ENCODE assay signal across 20 mouse cellular contexts in the genomic region with DNA sequence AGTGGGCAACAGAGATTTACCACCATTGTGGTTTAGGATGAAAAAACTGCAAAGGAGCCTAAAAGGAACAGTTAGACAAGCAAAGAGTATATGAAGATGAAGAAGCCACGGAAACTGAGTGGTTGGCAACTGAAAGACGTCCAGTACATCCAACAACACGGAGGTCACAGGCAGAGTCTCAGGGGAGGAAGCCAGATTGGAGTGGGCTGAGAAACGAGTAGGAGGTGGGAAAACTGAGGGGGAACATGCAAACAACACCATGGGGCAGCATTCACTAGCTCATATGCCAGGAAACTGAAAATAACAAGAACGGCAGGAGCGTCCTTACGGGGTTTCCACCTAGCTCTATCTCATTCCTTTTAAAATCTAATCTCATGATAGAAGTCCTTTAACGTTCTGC.
A peak's percentile ranks its signal among the peaks of the same experiment; 100 is the strongest.
DNase-seq lines count a peak whose midpoint lies in the region; ATAC-seq and TF ChIP-seq lines count a peak whose summit lies in the region.
"Had no signal": no experiment of that assay in that cellular context is flagged by ENCODE, and none has a peak within 500 bp of the region (broad histone marks: within the 10 kb centered on the region; RNA-seq: fewer than 3 reads in every experiment).

No protein-coding gene starts in this region.

- H3K4me3 ChIP-seq in thymus, adult 2 months (ENCODE audit: control insufficient read depth, insufficient read depth, low read length) = no peak overlapping the region
- H3K4me3 ChIP-seq: embryonic facial prominence, embryonic 12.5 days; forebrain, embryonic 15.5 days; heart, embryonic 13.5 days had no signal

- no peaks in the 10 kb centered on the region for H3K27me3 ChIP-seq in thymus, adult 2 months (ENCODE audit: control insufficient read depth, insufficient read depth, low read length)
- H3K27me3 ChIP-seq: embryonic facial prominence, embryonic 12.5 days; forebrain, embryonic 15.5 days; heart, embryonic 13.5 days had no signal

- H3K36me3 ChIP-seq in thymus, adult 2 months (ENCODE audit: control insufficient read depth, insufficient read depth, low read length) = no peaks in the 10 kb centered on the region
- H3K36me3 ChIP-seq: embryonic facial prominence, embryonic 12.5 days; forebrain, embryonic 15.5 days; G1E; heart, embryonic 13.5 days had no signal

- no peaks in the 10 kb centered on the region for H3K4me1 ChIP-seq in thymus, adult 2 months (replicated peaks; ENCODE audit: control insufficient read depth, insufficient read depth, low read length)
- H3K4me1 ChIP-seq: embryonic facial prominence, embryonic 12.5 days; forebrain, embryonic 15.5 days; heart, embryonic 13.5 days had no signal

- DNase-seq in frontal cortex, postnatal 25 days (ENCODE audit: low spot score in 2 of 2) = no peak
- DNase-seq in left cerebral cortex, adult 18-20 months (ENCODE audit: low spot score in 2 of 2) = peak; percentile 41 to 63
- DNase-seq in left cerebral cortex, postnatal 10 days (ENCODE audit: extremely low spot score in 1 of 2, low spot score in 2 of 2) = no peak
- DNase-seq in right cerebral cortex, adult 18-20 months = peak; percentile 45
- DNase-seq in right cerebral cortex, postnatal 4 days = no peak
- peak; percentile 50 for DNase-seq in telencephalon, adult 2 months (ENCODE audit: low read depth, low spot score)
- DNase-seq in thymus, adult 2 months = no peak
- DNase-seq: adrenal gland, postnatal 10 days; B cell, adult 2 months; cerebellum, adult 11-12 months; cerebellum, adult 9-10 months; cerebellum, postnatal 25 days; gastrocnemius, postnatal 36 days; heart, postnatal 36 days had no signal

- ATAC-seq in frontal cortex, adult (ENCODE audit: low TSS enrichment) = peak; percentile 62
- ATAC-seq: CD4-positive, CD25-positive, alpha-beta regulatory T cell, adult 4 months; forebrain, embryonic 15.5 days had no signal

- intact Hi-C loops in left cerebral cortex, postnatal 10 days (cut with DNase I) = no loop called here

- no peak for TF ChIP-seq CTCF in thymus, adult 2 months (IDR thresholded peaks at IDR 0.05; ENCODE audit: borderline replicate concordance, control insufficient read depth, extremely low read depth, insufficient read depth, low read length, poor library complexity)

- WGBS in thymus, adult 2 months = 85% methylated on average over 8 of the region's 8 CpGs

- TF ChIP-seq POLR2A in thymus, adult 2 months (IDR thresholded peaks at IDR 0.05; ENCODE audit: control insufficient read depth, extremely low read depth, insufficient read depth, low read length, poor library complexity) = no peak

- no peak overlapping the region for H3K27ac ChIP-seq in thymus, adult 2 months (ENCODE audit: control insufficient read depth, insufficient read depth, low read length)
- H3K27ac ChIP-seq: embryonic facial prominence, embryonic 12.5 days; forebrain, embryonic 15.5 days; heart, embryonic 13.5 days had no signal

Comparison
In these comparisons a context has a peak if more than half of its experiments do, and no peak if none do; other contexts are left out.
1. DNase-seq: peak in left cerebral cortex, adult 18-20 months (2 of 2), right cerebral cortex, adult 18-20 months (single experiment) and telencephalon, adult 2 months (single experiment); none in frontal cortex, postnatal 25 days (0 of 2), left cerebral cortex, postnatal 10 days (0 of 2), right cerebral cortex, postnatal 4 days (single experiment) and thymus, adult 2 months (single experiment).